Mouse (Mus musculus) small intestine, adult 2 months (tissue): Measurements from ENCODE around the gene Sirt6.

Source experiments
- CTCF ChIP-seq: fragments of 200-500 bp; IDR thresholded peaks from 2 replicates; pipeline ENCODE4 v1.5.1; 2012; ENCODE audit warnings: low read depth, mild to moderate bottlenecking, control low read depth, inconsistent platforms, low read length, moderate library complexity, mixed read lengths; ENCODE audit not compliant: insufficient replicate concordance, insufficient read length; ENCODE audit errors: extremely low read depth
- POLR2A ChIP-seq: fragments of 200-500 bp; IDR thresholded peaks from 2 replicates; pipeline ENCODE4 v1.6.1; 2012; ENCODE audit warnings: low read depth, mild to moderate bottlenecking, control low read depth, inconsistent platforms, low read length, moderate library complexity

GRCm38 (mm10) chr10:81643449-81644055, 16.0 kb upstream of the Sirt6 start:
- TF ChIP-seq CTCF, result peak; percentile 44; the same call in 1 of the 2 replicates
- peak; percentile 68 for TF ChIP-seq POLR2A
